Mouse (Mus musculus) MEL (cell line): ENCODE data around the gene Rpl13a.

Experiments used
- CHD2 ChIP-seq: IDR thresholded peaks from 2 replicates; pipeline ENCODE4 v1.6.1; 2011; ENCODE audit warnings: low read length, improper control_type of control experiment
- CTCF ChIP-seq, 3 experiments: IDR thresholded peaks in 2 of 3; conservative IDR thresholded peaks in 1 of 3; 2 replicates each; pipeline ENCODE4 v1.5.1; 2011 to 2012; ENCODE audit warnings: low read length in 3 of 3, low read depth in 2 of 3, mild to moderate bottlenecking in 2 of 3, improper control_type of control experiment in 1 of 3, inconsistent platforms in 1 of 3, mixed read lengths in 1 of 3, moderate library complexity in 1 of 3; ENCODE audit not compliant: control insufficient read depth in 1 of 3, insufficient read depth in 1 of 3, poor library complexity in 1 of 3, severe bottlenecking in 1 of 3
- EP300 ChIP-seq, 2 experiments: IDR thresholded peaks; 2 replicates each; pipeline ENCODE4 v1.6.1; 2011; ENCODE audit warnings: improper control_type of control experiment in 2 of 2, low read length in 2 of 2, low read depth in 1 of 2, mild to moderate bottlenecking in 1 of 2
- GATA1 ChIP-seq: IDR thresholded peaks from 2 replicates; pipeline ENCODE4 v1.6.1; 2011; ENCODE audit warnings: low read depth, low read length, improper control_type of control experiment
- HCFC1 ChIP-seq: IDR thresholded peaks from 2 replicates; pipeline ENCODE4 v1.6.1; 2012; ENCODE audit warnings: low read depth, mild to moderate bottlenecking, inconsistent platforms, low read length, improper control_type of control experiment, moderate library complexity
- MAZ ChIP-seq: IDR thresholded peaks from 2 replicates; pipeline ENCODE4 v1.6.1; 2012; ENCODE audit warnings: low read depth, mild to moderate bottlenecking, inconsistent platforms, low read length, improper control_type of control experiment
- SMC3 ChIP-seq: IDR thresholded peaks from 2 replicates; pipeline ENCODE4 v1.6.1; 2011; ENCODE audit warnings: low read depth, low read length, improper control_type of control experiment

- no peak for TF ChIP-seq HCFC1
- TF ChIP-seq CTCF (IDR thresholded peaks at IDR 0.05 in 2 of 3, conservative IDR thresholded peaks at IDR 0.05 in 1 of 3; ENCODE audit: control insufficient read depth in 1 of 3, insufficient read depth in 1 of 3, low read depth in 2 of 3, low read length in 3 of 3, poor library complexity in 1 of 3, severe bottlenecking in 1 of 3), result no peak
- no peak for TF ChIP-seq GATA1
- no peak for TF ChIP-seq EP300 (IDR thresholded peaks at IDR 0.05; ENCODE audit: low read depth in 1 of 2, low read length in 2 of 2)
- TF ChIP-seq CHD2, result no peak
- TF ChIP-seq SMC3, result no peak
- no peak for TF ChIP-seq MAZ
Measured at GRCm38 (mm10) chr7:45092828-45093515, 35.6 kb downstream of the Rpl13a start.
